Mouse (Mus musculus): ENCODE measurements around the gene Tmem204. TPM values are rescaled to one million over a fixed set of nuclear protein-coding genes. Genes with fewer than 3 reads are reported as not detected.
"Not testable (repeated sequence)": the region's sequence is repeated elsewhere in the genome, so short reads cannot be mapped to it uniquely, and the experiment has no call there.

The Tmem204 gene
- 26.7 and 36.1 TPM in 2 replicates for polyA plus RNA-seq (2015; fragmentation: Nextera tagmentation; extraction: Ambion mirVana)

GRCm38 (mm10) chr17:25083444-25083931 lies at the start of gene Tmem204:
Gene Tmem204, minus strand, starts transcription at chr17:25083591.
- no peak within 1 kb of the TSS for H3K4me3 ChIP-seq (ENCODE audit: low read length)
- 0 out of 2 replicates have a peak, but pooled peaks cover 3% of the 10 kb centered on the region for H3K36me3 ChIP-seq (ENCODE audit: control insufficient read depth, insufficient read depth)
- 14% methylated on average over 7 of the region's 7 CpGs for WGBS
- H3K4me1 ChIP-seq (ENCODE audit: control insufficient read depth, insufficient read depth, low read length), result peaks cover 31% of the 10 kb centered on the region
- 0 out of 2 replicates have a peak within 1 kb of the TSS, but pooled peaks have one; percentile 13 for H3K9ac ChIP-seq (ENCODE audit: low read length)
- no peak within 1 kb of the TSS for H3K4me2 ChIP-seq (ENCODE audit: low read depth, low read length)
- H3K27me3 ChIP-seq (ENCODE audit: control insufficient read depth, insufficient read depth, low read length), result no peaks in the 10 kb centered on the region
- no peaks in the 10 kb centered on the region for H3K9me3 ChIP-seq (replicated peaks; ENCODE audit: control insufficient read depth, low read length)
- peak; percentile 78 for ATAC-seq (replicated peaks; ENCODE audit: extremely low read depth, insufficient read depth, low FRiP score)
- H3K27ac ChIP-seq (ENCODE audit: low read length), result peak within 1 kb of the TSS; percentile 83

- 79% methylated on average over 1 of the region's 1 CpGs for WGBS
- H3K27me3 ChIP-seq (ENCODE audit: control insufficient read depth, insufficient read depth, low read length), result no peaks in the 10 kb centered on the region
Measured at GRCm38 (mm10) chr17:25130060-25130459, 46.7 kb upstream of the Tmem204 start.

GRCm38 (mm10) chr17:25127681-25128080 lies 44.3 kb upstream of the Tmem204 start:
- H3K4me3 ChIP-seq (ENCODE audit: low read length), result no peak overlapping the region
- H3K4me2 ChIP-seq (ENCODE audit: low read depth, low read length), result no peak overlapping the region
- H3K27ac ChIP-seq (ENCODE audit: low read length), result no peak overlapping the region
- ATAC-seq (replicated peaks; ENCODE audit: extremely low read depth, insufficient read depth, low FRiP score), result no peak
- H3K9me3 ChIP-seq (replicated peaks; ENCODE audit: control insufficient read depth, low read length), result no peaks in the 10 kb centered on the region
- WGBS, result 50% methylated on average over 9 of the region's 9 CpGs
- H3K4me1 ChIP-seq (ENCODE audit: control insufficient read depth, insufficient read depth, low read length), result 0 out of 2 replicates have a peak, but pooled peaks cover 7% of the 10 kb centered on the region
- 0 out of 2 replicates have a peak, but pooled peaks cover 2% of the 10 kb centered on the region for H3K27me3 ChIP-seq (ENCODE audit: control insufficient read depth, insufficient read depth, low read length)
- H3K9ac ChIP-seq (ENCODE audit: low read length), result no peak overlapping the region
- no peaks in the 10 kb centered on the region for H3K36me3 ChIP-seq (ENCODE audit: control insufficient read depth, insufficient read depth)

More at GRCm38 (mm10) chr17:25130060-25130459, 46.7 kb upstream of the Tmem204 start:
- no peak overlapping the region for H3K4me3 ChIP-seq (ENCODE audit: low read length)
- H3K9ac ChIP-seq (ENCODE audit: low read length), result no peak overlapping the region
- H3K9me3 ChIP-seq (replicated peaks; ENCODE audit: control insufficient read depth, low read length), result no peaks in the 10 kb centered on the region
- no peak for ATAC-seq (replicated peaks; ENCODE audit: extremely low read depth, insufficient read depth, low FRiP score)
- peaks cover 18% of the 10 kb centered on the region for H3K4me1 ChIP-seq (ENCODE audit: control insufficient read depth, insufficient read depth, low read length)
- no peak overlapping the region for H3K27ac ChIP-seq (ENCODE audit: low read length)
- no peak overlapping the region for H3K4me2 ChIP-seq (ENCODE audit: low read depth, low read length)
- H3K36me3 ChIP-seq (ENCODE audit: control insufficient read depth, insufficient read depth), result no peaks in the 10 kb centered on the region

GRCm38 (mm10) chr17:25127079-25127478 lies 43.7 kb upstream of the Tmem204 start:
- H3K27ac ChIP-seq (ENCODE audit: low read length), result no peak overlapping the region
- 0 out of 2 replicates have a peak, but pooled peaks cover 7% of the 10 kb centered on the region for H3K4me1 ChIP-seq (ENCODE audit: control insufficient read depth, insufficient read depth, low read length)
- H3K4me3 ChIP-seq (ENCODE audit: low read length), result no peak overlapping the region
- H3K9ac ChIP-seq (ENCODE audit: low read length), result peak overlapping the region; percentile 43; the same call in 1 of the 2 replicates
- WGBS, result 17% methylated on average over 8 of the region's 8 CpGs
- no peaks in the 10 kb centered on the region for H3K36me3 ChIP-seq (ENCODE audit: control insufficient read depth, insufficient read depth)
- no peaks in the 10 kb centered on the region for H3K9me3 ChIP-seq (replicated peaks; ENCODE audit: control insufficient read depth, low read length)
- H3K4me2 ChIP-seq (ENCODE audit: low read depth, low read length), result peak overlapping the region; percentile 15; the same call in 1 of the 2 replicates
- peak; percentile 52; the same call in 1 of the 2 replicates for ATAC-seq (replicated peaks; ENCODE audit: extremely low read depth, insufficient read depth, low FRiP score)
- H3K27me3 ChIP-seq (ENCODE audit: control insufficient read depth, insufficient read depth, low read length), result 0 out of 2 replicates have a peak, but pooled peaks cover 2% of the 10 kb centered on the region

- ATAC-seq (replicated peaks; ENCODE audit: extremely low read depth, insufficient read depth, low FRiP score); H3K27me3 ChIP-seq (ENCODE audit: control insufficient read depth, insufficient read depth, low read length); H3K9ac ChIP-seq (ENCODE audit: low read length); H3K4me2 ChIP-seq (ENCODE audit: low read depth, low read length); H3K4me3 ChIP-seq (ENCODE audit: low read length); H3K36me3 ChIP-seq (ENCODE audit: control insufficient read depth, insufficient read depth); H3K9me3 ChIP-seq (replicated peaks; ENCODE audit: control insufficient read depth, low read length); H3K27ac ChIP-seq (ENCODE audit: low read length); H3K4me1 ChIP-seq (ENCODE audit: control insufficient read depth, insufficient read depth, low read length): not testable (repeated sequence)
- 67% methylated on average over 3 of the region's 3 CpGs for WGBS
Measured at GRCm38 (mm10) chr17:25125442-25126060, 42.2 kb upstream of the Tmem204 start.

- Histone ChIP-seq H3K27me3 (ENCODE audit: control insufficient read depth, insufficient read depth, low read length) (0 out of 2 replicates have a peak, but pooled peaks cover 2% of the 10 kb centered on the region), H3K4me3 (ENCODE audit: low read length) (no peak overlapping the region), H3K9ac (ENCODE audit: low read length) (no peak overlapping the region), H3K4me1 (ENCODE audit: control insufficient read depth, insufficient read depth, low read length) (0 out of 2 replicates have a peak, but pooled peaks cover 7% of the 10 kb centered on the region), H3K9me3 (replicated peaks; ENCODE audit: control insufficient read depth, low read length) (no peaks in the 10 kb centered on the region), H3K36me3 (ENCODE audit: control insufficient read depth, insufficient read depth) (no peaks in the 10 kb centered on the region), H3K4me2 (ENCODE audit: low read depth, low read length) (no peak overlapping the region), H3K27ac (ENCODE audit: low read length) (no peak overlapping the region)
- ATAC-seq (replicated peaks; ENCODE audit: extremely low read depth, insufficient read depth, low FRiP score), result no peak
- WGBS, result 25% methylated on average over 7 of the region's 7 CpGs
Measured at GRCm38 (mm10) chr17:25123979-25124378, 40.6 kb upstream of the Tmem204 start.

- H3K4me1 ChIP-seq (ENCODE audit: control insufficient read depth, insufficient read depth, low read length), result peaks cover 3% of the 10 kb centered on the region; the same call in 1 of the 2 replicates
- WGBS, result 26% methylated on average over 3 of the region's 3 CpGs
- H3K4me2 ChIP-seq (ENCODE audit: low read depth, low read length), result no peak within 1 kb of the TSS
- no peaks in the 10 kb centered on the region for H3K36me3 ChIP-seq (ENCODE audit: control insufficient read depth, insufficient read depth)
- H3K9me3 ChIP-seq (replicated peaks; ENCODE audit: control insufficient read depth, low read length), result no peaks in the 10 kb centered on the region
- no peak within 1 kb of the TSS for H3K9ac ChIP-seq (ENCODE audit: low read length)
- 0 out of 2 replicates have a peak, but pooled peaks cover 2% of the 10 kb centered on the region for H3K27me3 ChIP-seq (ENCODE audit: control insufficient read depth, insufficient read depth, low read length)
- no peak for ATAC-seq (replicated peaks; ENCODE audit: extremely low read depth, insufficient read depth, low FRiP score)
- H3K4me3 ChIP-seq (ENCODE audit: low read length), result no peak within 1 kb of the TSS
- H3K27ac ChIP-seq (ENCODE audit: low read length), result no peak within 1 kb of the TSS
Measured at GRCm38 (mm10) chr17:25120406-25120805, 37.0 kb upstream of the Tmem204 start, which contains the start of gene Ptx4. Gene Ptx4, plus strand, starts transcription at chr17:25120760.

- WGBS, result 31% methylated on average over 4 of the region's 4 CpGs
- Histone ChIP-seq H3K27ac (ENCODE audit: low read length) (no peak overlapping the region), H3K4me2 (ENCODE audit: low read depth, low read length) (no peak overlapping the region), H3K4me3 (ENCODE audit: low read length) (no peak overlapping the region), H3K4me1 (ENCODE audit: control insufficient read depth, insufficient read depth, low read length) (peaks cover 17% of the 10 kb centered on the region), H3K9me3 (replicated peaks; ENCODE audit: control insufficient read depth, low read length) (no peaks in the 10 kb centered on the region), H3K27me3 (ENCODE audit: control insufficient read depth, insufficient read depth, low read length) (no peaks in the 10 kb centered on the region), H3K36me3 (ENCODE audit: control insufficient read depth, insufficient read depth) (no peaks in the 10 kb centered on the region), H3K9ac (ENCODE audit: low read length) (no peak overlapping the region)
- no peak for ATAC-seq (replicated peaks; ENCODE audit: extremely low read depth, insufficient read depth, low FRiP score)
Measured at GRCm38 (mm10) chr17:25117263-25117662, 33.9 kb upstream of the Tmem204 start.
